Mouse (Mus musculus): ENCODE results near the gene Acad12. TPM values are rescaled to one million over a fixed set of nuclear protein-coding genes. Genes with fewer than 3 reads are reported as not detected.
A peak's percentile ranks its signal among the peaks of the same experiment; 100 is the strongest.

The Acad12 gene
- polyA plus RNA-seq, 1 experiment from 2014 or later: 2.3 TPM

DNA sequence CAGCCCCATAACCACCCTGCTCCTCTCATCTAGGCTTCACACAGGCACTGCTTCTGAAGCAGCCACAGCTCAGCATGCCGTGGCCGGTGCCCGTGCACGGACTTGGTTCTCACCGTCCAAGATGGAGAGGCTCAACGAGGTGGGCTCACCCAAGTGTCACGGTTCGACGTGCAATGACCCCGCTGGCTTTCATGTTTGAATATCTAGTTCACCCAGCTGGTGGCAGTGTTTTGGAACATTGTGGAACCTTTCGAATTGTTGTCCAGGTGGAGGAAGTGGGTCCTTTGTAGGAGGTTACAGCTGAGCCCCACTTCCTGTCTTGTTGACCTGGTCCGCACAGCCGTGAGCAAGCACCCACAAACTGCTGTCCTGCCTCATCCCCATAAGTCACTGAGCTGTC, 44.6 kb downstream of the Acad12 start:
- no peak for TF ChIP-seq CTCF (IDR thresholded peaks at IDR 0.05; ENCODE audit: low read depth)
- no peak for TF ChIP-seq EP300 (optimal IDR thresholded peaks at IDR 0.05)
- Histone ChIP-seq H3K36me3 (ENCODE audit: control insufficient read depth, insufficient read depth, low read length) (peaks cover 5% of the 10 kb centered on the region), H3K27ac (replicated peaks) (no peak overlapping the region), H3K4me2 (replicated peaks; ENCODE audit: low read depth) (no peak overlapping the region), H3K9ac (ENCODE audit: low read length) (no peak overlapping the region), H3K9me3 (ENCODE audit: control insufficient read depth, low read length) (no peaks in the 10 kb centered on the region), H3K4me3 (ENCODE audit: low read depth, low read length) (no peak overlapping the region), H3K27me3 (ENCODE audit: control insufficient read depth, insufficient read depth, low read length) (no peaks in the 10 kb centered on the region), H3K4me1 (replicated peaks; ENCODE audit: control insufficient read depth, insufficient read depth) (no peaks in the 10 kb centered on the region)
- WGBS: 91% methylated on average over 13 of the region's 13 CpGs
- ATAC-seq (ENCODE audit: low FRiP score, low TSS enrichment): no peak
- DNase-seq (ENCODE audit: low spot score): no peak

DNA sequence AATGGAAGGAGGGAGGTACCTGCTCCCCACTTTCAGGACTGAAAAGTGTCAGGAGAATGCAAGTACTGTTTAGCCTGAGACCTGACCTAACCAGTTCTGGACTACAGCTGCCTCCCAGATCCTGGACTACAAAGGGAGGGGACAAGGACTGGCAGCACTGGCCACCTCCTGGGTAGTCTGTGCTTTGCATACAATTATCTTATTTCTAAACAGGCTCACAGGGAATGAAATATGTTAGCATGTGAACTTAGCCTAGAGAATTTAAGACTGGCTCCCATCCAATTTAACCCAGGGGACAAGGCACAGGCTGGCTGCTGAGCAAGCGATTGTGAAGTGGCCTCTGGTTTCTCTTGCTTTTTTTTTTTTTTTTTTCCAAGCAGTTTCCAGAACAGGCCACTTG, 48.0 kb downstream of the Acad12 start:
- no peak for DNase-seq (ENCODE audit: low spot score)
- Histone ChIP-seq H3K36me3 (ENCODE audit: control insufficient read depth, insufficient read depth, low read length) (peaks cover 4% of the 10 kb centered on the region), H3K4me3 (ENCODE audit: low read depth, low read length) (no peak overlapping the region), H3K9ac (ENCODE audit: low read length) (no peak overlapping the region), H3K9me3 (ENCODE audit: control insufficient read depth, low read length) (no peaks in the 10 kb centered on the region), H3K4me2 (replicated peaks; ENCODE audit: low read depth) (no peak overlapping the region), H3K27ac (replicated peaks) (no peak overlapping the region), H3K27me3 (ENCODE audit: control insufficient read depth, insufficient read depth, low read length) (no peaks in the 10 kb centered on the region), H3K4me1 (replicated peaks; ENCODE audit: control insufficient read depth, insufficient read depth) (no peaks in the 10 kb centered on the region)
- 76% methylated on average over 1 of the region's 1 CpGs for WGBS
- no peak for TF ChIP-seq CTCF (IDR thresholded peaks at IDR 0.05; ENCODE audit: low read depth)
- TF ChIP-seq EP300 (optimal IDR thresholded peaks at IDR 0.05): no peak
- ATAC-seq (ENCODE audit: low FRiP score, low TSS enrichment): no peak

DNA sequence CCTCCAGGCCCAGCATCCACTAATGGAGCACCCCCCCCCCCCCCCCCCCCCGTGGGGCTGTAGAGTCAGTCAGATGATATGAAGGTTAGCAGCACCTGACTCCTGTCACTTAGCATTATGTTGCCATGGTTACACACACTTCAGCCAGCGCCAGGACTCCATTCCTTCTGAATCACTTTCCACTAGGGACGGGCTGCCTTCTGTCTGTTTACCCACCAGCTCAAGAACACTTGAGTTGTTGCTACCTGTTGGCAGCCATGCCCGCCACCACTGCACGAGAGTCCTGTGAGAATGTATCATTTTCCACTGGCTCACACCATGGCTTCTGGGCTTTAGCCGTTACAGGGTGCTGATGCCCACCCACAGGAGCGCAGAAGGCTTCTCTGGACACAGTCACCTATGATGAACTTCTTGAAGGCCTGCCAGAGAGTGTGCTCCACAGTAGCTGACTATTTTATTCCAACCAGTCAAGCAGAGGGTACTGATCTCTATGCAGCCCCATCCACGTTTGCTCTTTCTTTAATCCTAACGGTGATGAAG, 48.8 kb downstream of the Acad12 start:
- 67% methylated on average over 9 of the region's 9 CpGs for WGBS
- H3K9ac ChIP-seq (ENCODE audit: low read length): no peak overlapping the region
- ATAC-seq (ENCODE audit: low FRiP score, low TSS enrichment) (no peak), DNase-seq (ENCODE audit: low spot score) (no peak)
- no peaks in the 10 kb centered on the region for H3K27me3 ChIP-seq (ENCODE audit: control insufficient read depth, insufficient read depth, low read length)
- no peak overlapping the region for H3K4me2 ChIP-seq (replicated peaks; ENCODE audit: low read depth)
- H3K4me1 ChIP-seq (replicated peaks; ENCODE audit: control insufficient read depth, insufficient read depth): no peaks in the 10 kb centered on the region
- H3K36me3 ChIP-seq (ENCODE audit: control insufficient read depth, insufficient read depth, low read length): peaks cover 4% of the 10 kb centered on the region
- H3K9me3 ChIP-seq (ENCODE audit: control insufficient read depth, low read length): no peaks in the 10 kb centered on the region
- TF ChIP-seq CTCF (IDR thresholded peaks at IDR 0.05; ENCODE audit: low read depth): no peak
- no peak for TF ChIP-seq EP300 (optimal IDR thresholded peaks at IDR 0.05)
- no peak overlapping the region for H3K27ac ChIP-seq (replicated peaks)
- no peak overlapping the region for H3K4me3 ChIP-seq (ENCODE audit: low read depth, low read length)

DNA sequence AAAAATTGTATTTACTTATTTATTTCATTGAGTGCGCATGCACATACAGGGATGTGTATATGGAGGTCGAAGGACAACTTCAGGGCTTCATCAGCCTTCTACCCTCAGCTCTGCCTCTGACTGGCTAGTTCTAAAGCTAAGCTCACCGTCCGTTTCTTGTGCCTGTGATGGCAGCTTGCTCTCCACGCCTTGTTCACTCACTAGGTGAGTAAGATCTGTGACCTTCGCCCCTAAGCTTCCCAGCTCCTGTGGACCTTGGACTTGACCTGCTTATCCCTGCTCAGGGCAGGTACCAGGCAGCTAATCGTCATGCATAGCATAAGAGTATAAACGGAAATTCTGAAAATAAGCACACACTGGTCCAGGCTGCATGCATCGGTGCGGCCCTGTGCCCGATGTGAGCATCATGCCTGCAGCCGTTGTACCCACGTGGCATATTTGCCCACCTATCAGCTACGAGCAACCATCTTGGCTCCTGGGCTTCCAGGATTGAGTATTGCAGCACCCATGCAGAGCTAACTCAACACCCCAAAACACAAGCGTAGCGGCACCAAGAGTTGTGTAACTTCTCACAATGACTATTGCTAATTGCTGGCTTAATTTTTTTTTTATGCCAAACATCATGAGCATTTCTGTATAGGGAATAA, 52.6 kb downstream of the Acad12 start:
- no peaks in the 10 kb centered on the region for H3K4me1 ChIP-seq (replicated peaks; ENCODE audit: control insufficient read depth, insufficient read depth)
- H3K27ac ChIP-seq (replicated peaks): no peak overlapping the region
- TF ChIP-seq CTCF (IDR thresholded peaks at IDR 0.05; ENCODE audit: low read depth) (no peak), EP300 (optimal IDR thresholded peaks at IDR 0.05) (no peak)
- no peaks in the 10 kb centered on the region for H3K9me3 ChIP-seq (ENCODE audit: control insufficient read depth, low read length)
- no peak overlapping the region for H3K4me2 ChIP-seq (replicated peaks; ENCODE audit: low read depth)
- no peak overlapping the region for H3K4me3 ChIP-seq (ENCODE audit: low read depth, low read length)
- DNase-seq (ENCODE audit: low spot score) (peak; percentile 70), ATAC-seq (ENCODE audit: low FRiP score, low TSS enrichment) (peak; percentile 87)
- peaks cover 4% of the 10 kb centered on the region for H3K36me3 ChIP-seq (ENCODE audit: control insufficient read depth, insufficient read depth, low read length)
- 78% methylated on average over 16 of the region's 16 CpGs for WGBS
- no peak overlapping the region for H3K9ac ChIP-seq (ENCODE audit: low read length)
- H3K27me3 ChIP-seq (ENCODE audit: control insufficient read depth, insufficient read depth, low read length): no peaks in the 10 kb centered on the region

DNA sequence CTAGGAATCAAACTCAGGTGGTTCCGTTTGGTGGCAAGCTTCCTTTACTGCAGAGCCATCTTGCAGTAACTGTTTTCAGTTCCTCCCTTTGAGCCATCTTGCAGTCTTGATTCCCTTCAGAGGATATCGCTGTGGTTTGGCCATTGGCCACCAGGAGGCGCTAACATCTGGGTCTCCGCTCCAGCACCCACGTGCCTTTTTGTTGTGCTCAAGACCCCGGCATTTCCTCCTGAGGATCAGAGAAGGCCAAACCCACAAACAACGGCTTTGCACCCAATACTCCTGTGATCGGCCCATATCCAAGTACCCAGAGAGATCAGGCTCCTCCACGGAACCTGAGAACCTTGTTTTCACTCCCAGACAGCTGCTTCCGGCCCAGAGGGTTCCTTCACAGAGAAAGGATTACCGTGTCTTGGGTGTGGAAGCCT, 54.3 kb downstream of the Acad12 start:
- no peak overlapping the region; the same call in 1 of the 2 replicates for H3K4me3 ChIP-seq (ENCODE audit: low read depth, low read length)
- 7% methylated on average over 11 of the region's 11 CpGs for WGBS
- ATAC-seq (ENCODE audit: low FRiP score, low TSS enrichment): peak; percentile 38; the same call in 1 of the 2 replicates

DNA sequence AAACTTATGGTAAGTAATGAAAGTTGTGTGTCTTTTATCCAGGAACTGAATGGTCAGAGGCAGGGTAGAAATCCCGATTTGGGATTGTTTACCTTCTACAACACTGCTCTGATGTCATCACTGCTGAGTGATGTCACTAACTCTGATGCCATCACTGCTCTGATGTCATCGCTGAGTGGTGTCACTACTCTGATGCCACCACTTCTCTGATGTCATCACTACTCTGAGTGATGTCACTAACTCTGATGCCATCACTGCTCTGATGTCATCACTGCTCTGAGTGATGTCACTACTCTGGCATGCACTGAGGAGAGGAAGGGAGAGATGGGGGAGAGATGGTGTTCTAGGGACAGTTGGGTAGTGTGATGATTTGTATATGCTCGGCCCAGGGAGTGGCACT, 56.3 kb downstream of the Acad12 start:
- H3K4me1 ChIP-seq (replicated peaks; ENCODE audit: control insufficient read depth, insufficient read depth): no peaks in the 10 kb centered on the region
- DNase-seq (ENCODE audit: low spot score) (no peak), ATAC-seq (ENCODE audit: low FRiP score, low TSS enrichment) (no peak)
- no peaks in the 10 kb centered on the region for H3K36me3 ChIP-seq (ENCODE audit: control insufficient read depth, insufficient read depth, low read length)
- 78% methylated on average over 3 of the region's 3 CpGs for WGBS
- no peak overlapping the region for H3K4me2 ChIP-seq (replicated peaks; ENCODE audit: low read depth)
- no peaks in the 10 kb centered on the region for H3K27me3 ChIP-seq (ENCODE audit: control insufficient read depth, insufficient read depth, low read length)
- no peaks in the 10 kb centered on the region for H3K9me3 ChIP-seq (ENCODE audit: control insufficient read depth, low read length)
- no peak overlapping the region for H3K4me3 ChIP-seq (ENCODE audit: low read depth, low read length)
- no peak overlapping the region for H3K27ac ChIP-seq (replicated peaks)
- no peak for TF ChIP-seq EP300 (optimal IDR thresholded peaks at IDR 0.05)
- no peak for TF ChIP-seq CTCF (IDR thresholded peaks at IDR 0.05; ENCODE audit: low read depth)
- no peak overlapping the region for H3K9ac ChIP-seq (ENCODE audit: low read length)

More for the DNA sequence above, 54.3 kb downstream of the Acad12 start:
- Histone ChIP-seq H3K36me3 (ENCODE audit: control insufficient read depth, insufficient read depth, low read length) (no peaks in the 10 kb centered on the region), H3K9me3 (ENCODE audit: control insufficient read depth, low read length) (no peaks in the 10 kb centered on the region), H3K27me3 (ENCODE audit: control insufficient read depth, insufficient read depth, low read length) (no peaks in the 10 kb centered on the region), H3K4me2 (replicated peaks; ENCODE audit: low read depth) (peak overlapping the region; percentile 44), H3K9ac (ENCODE audit: low read length) (no peak overlapping the region), H3K4me1 (replicated peaks; ENCODE audit: control insufficient read depth, insufficient read depth) (no peaks in the 10 kb centered on the region), H3K27ac (replicated peaks) (0 out of 2 replicates have a peak overlapping the region, but pooled peaks have one; percentile 35)
- peak; percentile 85 for DNase-seq (ENCODE audit: low spot score)
- TF ChIP-seq EP300 (optimal IDR thresholded peaks at IDR 0.05): no peak
- peak; percentile 93 for TF ChIP-seq CTCF (IDR thresholded peaks at IDR 0.05; ENCODE audit: low read depth)
